Mouse (Mus musculus) limb, embryonic 12.5 days (tissue): ENCODE measurements around the gene Slc34a3. TPM values are rescaled to one million over a fixed set of nuclear protein-coding genes. Genes with fewer than 3 reads are reported as not detected.

Source experiments
- ATAC-seq: fragments of 200-750 bp; cut with Nextera tagmentation; 2 replicates; pipeline ENCODE4 v1.8.0; 2017; ENCODE audit warnings: low read depth, moderate TSS enrichment; ENCODE audit not compliant: insufficient number of reproducible peaks, insufficient read depth, low FRiP score, low TSS enrichment
- H3K27ac ChIP-seq: fragments of 300-500 bp; sonication (generic); 2 replicates; pipeline ENCODE4 v1.5.1; 2016; ENCODE audit warnings: mild to moderate bottlenecking, moderate library complexity
- H3K27me3 ChIP-seq: fragments of 300-500 bp; sonication (generic); 2 replicates; pipeline ENCODE4 v1.6.1; 2016; ENCODE audit warnings: mild to moderate bottlenecking, moderate library complexity
- H3K36me3 ChIP-seq: fragments of 300-500 bp; sonication (generic); 2 replicates; pipeline ENCODE4 v1.6.1; 2016; ENCODE audit warnings: mild to moderate bottlenecking, moderate library complexity
- H3K4me1 ChIP-seq: fragments of 300-500 bp; sonication (generic); replicated peaks from 2 replicates; pipeline ENCODE4 v1.6.1; 2016
- H3K4me2 ChIP-seq: fragments of 300-500 bp; sonication (generic); 2 replicates; pipeline ENCODE4 v1.6.1; 2016; ENCODE audit warnings: mild to moderate bottlenecking, moderate library complexity
- H3K4me3 ChIP-seq: fragments of 300-500 bp; sonication (generic); replicated peaks from 2 replicates; pipeline ENCODE4 v1.5.1; 2016; ENCODE audit warnings: mild to moderate bottlenecking
- H3K9ac ChIP-seq: fragments of 300-500 bp; sonication (generic); replicated peaks from 2 replicates; pipeline ENCODE4 v1.6.1; 2016; ENCODE audit warnings: mild to moderate bottlenecking, moderate library complexity
- H3K9me3 ChIP-seq: fragments of 300-500 bp; sonication (generic); 2 replicates; pipeline ENCODE4 v1.6.1; 2016; ENCODE audit warnings: mild to moderate bottlenecking, moderate library complexity
- WGBS: fragments of 180-500 bp; shearing (Covaris S2); methylation state at CpG from one replicate; pipeline ENCODE4 v1.1.7; 2016; 5-methylcytosine and 5-hydroxymethylcytosine counted together
- polyA plus RNA-seq: library from polyadenylated mRNA; unstranded; fragments of >200 nt; fragmentation: Nextera tagmentation; extraction: Ambion mirVana; gene quantifications from 2 replicates; pipeline ENCODE4 v1.2.1, GENCODE M21; 2016

Gene Slc34a3
- polyA plus RNA-seq = not detected in 2 replicates

DNA sequence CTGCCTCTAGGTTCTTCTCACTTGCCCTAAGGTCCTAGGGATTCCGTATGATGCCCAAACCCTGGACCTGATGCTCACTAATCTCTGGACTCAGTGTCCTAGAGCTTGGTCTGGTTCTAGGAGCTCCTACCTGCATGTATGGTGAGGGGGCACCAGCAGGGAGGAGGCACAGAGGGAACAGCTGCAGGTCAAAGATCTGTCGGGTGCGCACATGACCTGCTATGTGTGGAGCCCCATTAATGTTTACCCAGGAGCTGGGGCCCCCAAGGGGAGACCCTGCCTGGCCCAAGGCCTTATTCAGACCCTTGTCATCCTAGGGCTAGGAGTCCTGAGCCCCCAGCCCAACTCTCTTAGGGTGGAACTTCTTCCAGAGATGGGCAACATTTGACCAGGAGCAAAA, at the start of gene Slc34a3:
Gene Slc34a3 (minus strand): TSS at position 315 of the 400 bp plus-strand sequence.
- peaks cover 73% of the 10 kb centered on the region for H3K27me3 ChIP-seq
- H3K4me2 ChIP-seq = no peak within 1 kb of the TSS
- H3K4me1 ChIP-seq = no peaks in the 10 kb centered on the region
- H3K9ac ChIP-seq = no peak within 1 kb of the TSS
- no peaks in the 10 kb centered on the region for H3K36me3 ChIP-seq
- ATAC-seq = no peak
- no peak within 1 kb of the TSS for H3K27ac ChIP-seq
- 88% methylated on average over 3 of the region's 3 CpGs for WGBS
- no peak within 1 kb of the TSS for H3K4me3 ChIP-seq
- no peaks in the 10 kb centered on the region for H3K9me3 ChIP-seq

DNA sequence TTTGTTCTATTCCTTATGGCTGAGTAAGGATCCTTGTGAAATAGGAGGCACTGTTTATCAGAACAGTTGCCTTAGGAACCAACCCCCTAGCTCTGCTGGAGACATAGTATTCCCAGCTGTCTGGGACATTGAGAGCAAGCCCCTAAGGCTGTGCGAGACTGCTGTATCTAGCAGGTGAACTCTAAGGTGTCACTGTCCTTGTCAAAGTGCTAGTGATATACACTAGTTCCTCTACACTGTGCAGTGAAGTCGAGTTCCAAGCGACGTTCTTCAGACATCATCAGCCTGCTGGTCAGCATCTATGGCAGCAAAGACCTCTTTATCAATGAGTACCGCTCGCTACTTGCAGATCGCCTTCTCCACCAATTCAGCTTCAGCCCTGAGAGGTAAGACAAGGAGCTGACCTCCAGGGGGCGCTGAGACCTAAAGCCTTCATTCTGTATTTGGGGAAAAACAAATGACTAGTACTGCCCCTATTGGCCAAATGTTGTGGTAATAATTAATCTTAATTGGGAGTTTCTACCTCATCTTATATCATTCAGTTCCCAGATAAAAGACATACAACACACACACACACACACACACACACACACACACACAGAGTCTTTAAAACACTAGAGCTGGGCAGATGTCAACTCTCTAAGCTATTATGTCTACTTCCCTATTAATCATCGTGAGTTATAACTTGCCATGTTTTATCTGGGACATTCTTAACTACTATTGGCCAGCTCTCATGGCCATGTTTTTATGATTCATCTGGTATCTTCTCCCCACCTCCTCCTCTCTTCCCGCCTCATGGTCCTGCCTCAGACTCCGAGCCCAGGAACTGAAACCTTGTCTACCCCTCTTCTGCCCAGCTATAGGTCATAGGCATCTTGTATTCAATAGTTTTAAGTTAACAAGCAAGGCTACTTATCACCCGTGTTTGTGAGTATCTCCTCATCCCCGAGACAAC, 45.0 kb upstream of the Slc34a3 start:
- H3K9me3 ChIP-seq = no peaks in the 10 kb centered on the region
- no peak for ATAC-seq
- H3K27me3 ChIP-seq = no peaks in the 10 kb centered on the region
- H3K9ac ChIP-seq = no peak overlapping the region
- H3K4me2 ChIP-seq = no peak overlapping the region
- H3K4me3 ChIP-seq = no peak overlapping the region
- H3K4me1 ChIP-seq = no peaks in the 10 kb centered on the region
- no peak overlapping the region for H3K27ac ChIP-seq
- 66% methylated on average over 13 of the region's 13 CpGs for WGBS
- peaks cover 98% of the 10 kb centered on the region for H3K36me3 ChIP-seq

DNA sequence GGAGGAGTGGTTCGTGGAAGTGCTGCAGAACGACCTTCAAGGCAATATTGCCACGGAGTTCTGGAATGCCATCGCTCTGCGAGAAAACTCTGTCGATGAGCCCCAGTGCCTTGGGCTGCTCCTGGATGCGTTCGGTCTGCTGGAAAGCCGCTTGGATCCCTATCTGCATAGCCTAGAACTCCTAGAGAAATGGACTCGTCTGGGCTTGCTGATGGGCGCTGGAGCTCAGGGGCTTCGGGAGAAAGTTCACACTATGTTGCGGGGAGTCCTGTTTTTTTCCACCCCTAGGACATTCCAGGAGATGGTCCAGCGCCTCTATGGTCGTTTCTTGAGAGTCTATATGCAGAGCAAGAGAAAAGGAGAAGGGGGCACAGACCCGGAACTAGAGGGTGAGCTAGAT, 38.8 kb upstream of the Slc34a3 start:
- no peak for ATAC-seq
- no peak overlapping the region for H3K27ac ChIP-seq
- peak overlapping the region; percentile 96 for H3K4me2 ChIP-seq
- H3K9me3 ChIP-seq = no peaks in the 10 kb centered on the region
- peaks cover 23% of the 10 kb centered on the region for H3K4me1 ChIP-seq
- H3K27me3 ChIP-seq = no peaks in the 10 kb centered on the region
- 38% methylated on average over 16 of the region's 16 CpGs for WGBS
- peaks cover 77% of the 10 kb centered on the region for H3K36me3 ChIP-seq
- peak overlapping the region; percentile 68 for H3K4me3 ChIP-seq
- H3K9ac ChIP-seq = peak overlapping the region; percentile 76

DNA sequence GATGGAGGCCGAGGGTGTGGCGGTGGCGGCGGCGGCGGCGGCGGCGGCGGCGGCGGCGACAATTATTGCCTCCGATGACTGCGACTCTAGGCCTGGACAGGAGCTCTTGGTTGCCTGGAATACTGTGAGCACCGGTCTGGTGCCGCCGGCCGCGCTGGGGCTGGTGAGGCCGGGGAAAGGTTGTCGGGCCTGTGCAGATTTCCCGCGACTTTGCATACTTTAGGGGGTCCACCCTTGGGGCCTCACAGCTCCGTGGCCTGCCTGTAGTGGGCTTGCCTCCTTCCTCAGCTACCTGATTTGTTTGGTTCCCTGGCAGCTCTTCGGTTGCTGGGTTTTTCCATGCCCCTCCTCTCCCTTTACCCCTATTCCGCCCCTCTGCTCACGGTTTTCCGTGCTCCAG, 38.4 kb upstream of the Slc34a3 start:
- Histone ChIP-seq H3K9ac (peak overlapping the region; percentile 76), H3K9me3 (no peaks in the 10 kb centered on the region), H3K27ac (no peak overlapping the region), H3K4me2 (peak overlapping the region; percentile 96), H3K36me3 (peaks cover 74% of the 10 kb centered on the region), H3K4me1 (peaks cover 23% of the 10 kb centered on the region), H3K27me3 (no peaks in the 10 kb centered on the region), H3K4me3 (peak overlapping the region; percentile 68)
- 1% methylated on average over 29 of the region's 29 CpGs for WGBS
- ATAC-seq = peak; percentile 71

DNA sequence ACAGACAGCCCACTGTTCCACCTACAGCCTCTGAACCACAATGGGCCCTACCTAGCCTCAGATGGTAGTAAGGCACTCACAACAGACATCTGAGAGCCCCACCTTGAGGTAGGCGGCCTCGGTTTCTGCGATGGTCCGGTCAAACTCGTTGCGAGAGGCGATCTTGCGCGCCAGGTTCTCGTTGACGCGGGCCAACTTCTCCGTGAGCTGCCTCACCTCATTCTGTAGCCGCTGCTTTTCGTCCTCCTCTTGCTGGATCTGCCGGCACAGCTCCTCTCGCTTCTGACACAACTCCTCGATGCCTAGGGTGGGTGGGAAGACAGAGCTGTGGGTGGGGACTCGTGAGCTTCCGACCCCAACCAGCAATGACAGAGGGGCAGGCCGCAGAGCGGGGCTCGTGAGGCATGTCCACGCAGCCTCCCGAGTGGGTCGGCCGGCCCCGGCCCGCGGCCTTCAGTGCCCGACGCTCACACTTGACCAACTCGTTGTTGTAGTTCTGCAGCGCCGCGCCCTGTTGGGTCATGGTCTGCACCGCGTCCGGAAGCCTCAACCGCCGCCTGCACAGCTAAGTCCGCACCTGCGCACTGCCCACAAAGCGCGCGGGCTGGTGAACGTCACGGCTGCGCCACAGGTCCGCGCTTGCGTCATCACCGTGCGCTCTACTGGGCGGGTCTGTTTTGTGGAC, 37.8 kb upstream of the Slc34a3 start, which contains the start of the genes Ssna1 and Anapc2:
Gene Ssna1 (minus strand): TSS at position 612 of the 685 bp plus-strand sequence.
Gene Anapc2 (plus strand): TSS at position 652 of the 685 bp plus-strand sequence.
- no peaks in the 10 kb centered on the region for H3K9me3 ChIP-seq
- peak within 1 kb of the TSS; percentile 68 for H3K4me3 ChIP-seq
- peak within 1 kb of the TSS; percentile 84 for H3K9ac ChIP-seq
- H3K27me3 ChIP-seq = no peaks in the 10 kb centered on the region
- WGBS = under 1% methylated on average over 55 of the region's 55 CpGs
- peak within 1 kb of the TSS; percentile 54 for H3K27ac ChIP-seq
- H3K4me1 ChIP-seq = peaks cover 28% of the 10 kb centered on the region
- H3K4me2 ChIP-seq = peak within 1 kb of the TSS; percentile 96
- ATAC-seq = peak; percentile 94
- H3K36me3 ChIP-seq = peaks cover 71% of the 10 kb centered on the region

DNA sequence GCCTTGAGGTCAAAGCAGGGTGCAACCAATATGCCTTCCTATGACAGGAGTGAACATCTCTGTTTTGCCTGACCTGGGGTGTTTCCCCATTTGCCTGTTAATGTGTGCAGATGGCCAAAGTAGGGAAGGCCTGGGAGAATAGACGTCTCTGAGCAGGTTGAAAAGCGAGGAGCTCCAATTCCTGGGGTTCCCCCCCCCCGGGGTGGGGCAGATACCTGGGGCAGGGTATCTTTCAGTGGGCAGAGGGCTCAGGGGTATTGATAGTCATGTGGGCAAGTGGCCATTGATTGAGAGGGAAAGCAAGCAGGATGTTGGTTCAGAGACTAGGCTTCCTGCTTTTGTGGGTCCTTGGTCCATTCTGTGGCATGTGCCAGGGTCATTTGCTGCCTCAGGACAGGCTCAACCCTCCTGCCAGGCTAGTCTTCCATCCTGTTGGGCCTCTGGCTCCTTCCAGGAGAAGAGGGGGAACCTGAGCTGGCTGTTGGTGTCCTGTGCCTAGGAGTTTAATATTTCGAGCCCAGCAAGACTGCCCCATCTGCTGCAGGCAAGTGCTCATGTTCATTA, 33.7 kb upstream of the Slc34a3 start:
- H3K4me3 ChIP-seq = no peak overlapping the region
- no peak for ATAC-seq
- H3K9me3 ChIP-seq = no peaks in the 10 kb centered on the region
- 68% methylated on average over 4 of the region's 4 CpGs for WGBS
- peaks cover 45% of the 10 kb centered on the region for H3K4me1 ChIP-seq
- no peak overlapping the region for H3K9ac ChIP-seq
- peaks cover 25% of the 10 kb centered on the region for H3K27me3 ChIP-seq
- peaks cover 33% of the 10 kb centered on the region for H3K36me3 ChIP-seq
- no peak overlapping the region for H3K27ac ChIP-seq
- H3K4me2 ChIP-seq = no peak overlapping the region

DNA sequence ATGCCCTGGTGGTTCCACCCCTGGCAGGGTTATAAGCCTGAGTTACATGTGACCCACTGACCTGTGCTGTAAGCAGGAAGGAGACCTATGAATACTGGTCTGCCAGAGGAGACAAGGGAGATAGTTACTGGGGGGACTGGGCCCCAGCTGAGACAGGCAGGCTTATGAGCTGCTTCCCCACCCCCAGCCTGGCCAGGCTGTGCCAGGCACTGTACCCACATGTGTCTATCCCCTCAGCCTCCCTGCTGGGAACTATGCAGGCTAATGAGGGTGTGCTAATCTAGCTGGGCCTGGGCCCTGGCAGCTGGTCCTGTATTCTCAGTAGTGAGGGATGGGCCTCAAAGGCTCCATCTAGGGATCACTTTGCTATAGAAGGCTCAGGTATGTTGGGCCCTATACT, 33.1 kb upstream of the Slc34a3 start:
- H3K4me2 ChIP-seq = no peak overlapping the region
- no peak overlapping the region for H3K27ac ChIP-seq
- ATAC-seq = no peak
- no peaks in the 10 kb centered on the region for H3K9me3 ChIP-seq
- no peak overlapping the region; the same call in 1 of the 2 replicates for H3K9ac ChIP-seq
- H3K4me3 ChIP-seq = no peak overlapping the region
- peaks cover 45% of the 10 kb centered on the region for H3K4me1 ChIP-seq
- peaks cover 33% of the 10 kb centered on the region for H3K36me3 ChIP-seq
- peaks cover 27% of the 10 kb centered on the region for H3K27me3 ChIP-seq

DNA sequence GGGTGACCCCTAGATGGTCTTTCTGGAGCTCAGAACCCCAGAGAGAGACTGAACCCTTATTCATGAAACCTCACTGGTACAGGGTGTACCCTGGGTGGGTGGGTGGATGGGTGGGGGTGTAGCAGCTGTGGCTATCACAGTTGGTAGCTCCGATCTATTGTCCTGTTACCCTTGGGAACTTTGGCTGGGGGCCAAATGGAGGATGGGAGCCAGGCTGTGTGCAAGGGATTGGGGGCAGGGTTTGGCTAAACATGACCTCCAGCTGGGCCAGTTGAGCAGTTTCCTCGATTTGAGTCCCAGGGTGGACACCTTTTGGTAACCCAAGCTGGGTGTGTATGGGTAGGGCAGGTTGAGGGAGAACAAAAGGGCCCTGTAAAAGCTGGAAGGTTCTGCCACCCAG, 32.6 kb upstream of the Slc34a3 start:
- H3K4me3 ChIP-seq = no peak overlapping the region
- peaks cover 45% of the 10 kb centered on the region for H3K4me1 ChIP-seq
- H3K27me3 ChIP-seq = peaks cover 27% of the 10 kb centered on the region
- ATAC-seq = no peak
- H3K9me3 ChIP-seq = no peaks in the 10 kb centered on the region
- peaks cover 33% of the 10 kb centered on the region for H3K36me3 ChIP-seq
- 45% methylated on average over 2 of the region's 2 CpGs for WGBS
- H3K9ac ChIP-seq = no peak overlapping the region; the same call in 1 of the 2 replicates
- no peak overlapping the region for H3K4me2 ChIP-seq
- no peak overlapping the region for H3K27ac ChIP-seq

DNA sequence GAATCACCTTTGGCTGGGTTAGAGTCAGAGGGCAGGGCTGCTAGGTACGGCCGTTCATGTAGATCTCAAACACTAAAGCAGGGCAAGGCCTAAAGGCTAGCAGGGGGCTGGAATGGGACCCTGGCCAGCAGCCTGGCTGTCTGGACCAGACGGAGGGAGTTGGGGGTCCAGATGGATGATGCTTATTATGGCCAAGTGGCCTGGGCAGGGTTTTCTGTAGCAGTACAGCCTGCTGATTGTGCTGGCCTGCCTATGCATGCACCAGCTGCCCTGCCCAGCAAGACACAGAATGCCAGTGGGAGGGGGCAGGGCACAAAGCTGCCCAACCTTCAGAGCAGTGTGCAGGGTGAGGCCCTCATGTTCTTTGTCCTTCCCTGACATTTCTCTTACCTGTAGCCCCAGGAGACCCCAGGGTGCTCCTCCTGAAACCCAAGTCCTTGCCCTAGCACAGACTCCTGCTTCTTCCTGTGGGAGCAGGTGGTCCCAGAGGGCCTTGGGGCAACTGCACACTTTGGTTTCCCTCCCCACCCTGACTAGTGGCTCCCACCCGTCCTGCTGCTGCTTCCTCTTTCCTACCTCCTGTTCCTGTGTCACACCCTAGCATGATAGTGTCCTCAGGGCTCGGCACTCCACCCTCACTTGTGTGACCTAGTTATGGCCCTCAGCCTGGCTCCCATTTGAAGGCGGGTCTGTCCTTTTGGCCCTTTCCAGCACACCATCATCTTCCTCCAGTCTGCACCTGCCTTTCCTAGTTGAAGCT, 31.9 kb upstream of the Slc34a3 start:
- Histone ChIP-seq H3K9me3 (no peaks in the 10 kb centered on the region), H3K27me3 (peaks cover 27% of the 10 kb centered on the region), H3K36me3 (peaks cover 32% of the 10 kb centered on the region), H3K4me2 (no peak overlapping the region), H3K27ac (no peak overlapping the region), H3K4me3 (no peak overlapping the region), H3K9ac (no peak overlapping the region; the same call in 1 of the 2 replicates), H3K4me1 (peaks cover 38% of the 10 kb centered on the region)
- no peak for ATAC-seq
- WGBS = 67% methylated on average over 6 of the region's 6 CpGs

DNA sequence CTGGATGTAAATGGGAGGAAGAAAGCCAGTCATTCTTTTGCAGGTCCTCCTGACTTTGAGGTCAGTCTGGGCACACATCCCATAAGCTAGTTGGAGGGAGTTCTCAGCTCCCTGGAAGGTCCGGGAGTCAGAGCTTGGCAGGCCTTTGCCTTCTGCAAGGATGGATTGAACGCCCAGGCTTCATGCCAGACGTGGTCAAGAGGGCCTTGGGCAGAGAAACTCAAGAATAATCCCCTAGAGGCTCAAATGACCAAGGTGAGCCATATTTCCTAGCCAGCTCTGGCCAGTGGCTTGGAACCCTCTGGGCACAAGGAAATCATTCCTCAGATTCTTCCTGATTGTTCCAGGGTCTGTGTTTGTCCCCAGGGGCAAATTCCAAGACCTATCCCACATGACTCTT, 30.7 kb upstream of the Slc34a3 start:
- H3K27me3 ChIP-seq = peaks cover 27% of the 10 kb centered on the region
- no peak overlapping the region for H3K27ac ChIP-seq
- H3K4me3 ChIP-seq = no peak overlapping the region
- WGBS = 81% methylated on average over 3 of the region's 3 CpGs
- H3K9me3 ChIP-seq = no peaks in the 10 kb centered on the region
- no peak overlapping the region; the same call in 1 of the 2 replicates for H3K4me2 ChIP-seq
- no peak overlapping the region for H3K9ac ChIP-seq
- H3K4me1 ChIP-seq = peaks cover 35% of the 10 kb centered on the region
- ATAC-seq = no peak
- peaks cover 20% of the 10 kb centered on the region for H3K36me3 ChIP-seq
